Mouse (Mus musculus): ENCODE data around the gene Gm36245. TPM values are rescaled to one million over a fixed set of nuclear protein-coding genes. Genes with fewer than 3 reads are reported as not detected.
"Not testable (repeated sequence)": the region's sequence is repeated elsewhere in the genome, so short reads cannot be mapped to it uniquely, and the experiment has no call there.

The Gm36245 gene
- polyA plus RNA-seq, 1 experiment from 2014 or later = not detected

- not testable (repeated sequence) for H3K27ac ChIP-seq (replicated peaks; ENCODE audit: low read depth, low read length); H3K4me3 ChIP-seq (ENCODE audit: low read depth, low read length); H3K27me3 ChIP-seq (replicated peaks; ENCODE audit: control insufficient read depth, insufficient read depth, low read length); H3K36me3 ChIP-seq (ENCODE audit: control insufficient read depth, insufficient read depth, low read length); DNase-seq (ENCODE audit: low spot score); ATAC-seq (ENCODE audit: low read depth); H3K9me3 ChIP-seq (ENCODE audit: control insufficient read depth, low read length); H3K4me1 ChIP-seq (ENCODE audit: control insufficient read depth, insufficient read depth, low read length); H3K4me2 ChIP-seq (ENCODE audit: low read depth, low read length); H3K9ac ChIP-seq (ENCODE audit: low read depth, low read length)
Measured at GRCm38 (mm10) chr15:77651143-77651542, 52.1 kb downstream of the Gm36245 start.

Other genes with a start within 250 kb of the Gm36245 start
- 0.43 TPM in 1 of 2 replicates, not detected in the other for gene Apol7a, start 200.1 kb upstream of the Gm36245 start, polyA plus RNA-seq (2014; fragmentation: Nextera tagmentation; extraction: Ambion mirVana)
- 0.31 TPM in 1 of 2 replicates, not detected in the other for gene Apol9a, start 188.1 kb upstream of the Gm36245 start, polyA plus RNA-seq (2014; fragmentation: Nextera tagmentation; extraction: Ambion mirVana)
- gene Apol7b, start 151.8 kb upstream of the Gm36245 start, polyA plus RNA-seq (2014; fragmentation: Nextera tagmentation; extraction: Ambion mirVana) = not detected in 2 replicates
- 0.14 TPM in 1 of 2 replicates, not detected in the other for gene Apol10a, start 122.2 kb upstream of the Gm36245 start, polyA plus RNA-seq (2014; fragmentation: Nextera tagmentation; extraction: Ambion mirVana)
- not detected in 2 replicates for gene Apol11a, start 91.0 kb upstream of the Gm36245 start, polyA plus RNA-seq (2014; fragmentation: Nextera tagmentation; extraction: Ambion mirVana)
- gene Apol7c, start 65.9 kb upstream of the Gm36245 start, polyA plus RNA-seq (2014; fragmentation: Nextera tagmentation; extraction: Ambion mirVana) = not detected in 2 replicates
- not detected in 2 replicates for gene 1700025B11Rik, start 37.4 kb upstream of the Gm36245 start, polyA plus RNA-seq (2014; fragmentation: Nextera tagmentation; extraction: Ambion mirVana)
- gene Apol10b, start 3.1 kb upstream of the Gm36245 start, polyA plus RNA-seq (2014; fragmentation: Nextera tagmentation; extraction: Ambion mirVana) = 0.08 and 0.14 TPM in 2 replicates
- 0.10 TPM in 1 of 2 replicates, not detected in the other for gene Apol11b, start 44.0 kb downstream of the Gm36245 start, polyA plus RNA-seq (2014; fragmentation: Nextera tagmentation; extraction: Ambion mirVana)
- gene Apol7e, start 99.6 kb downstream of the Gm36245 start, polyA plus RNA-seq (2014; fragmentation: Nextera tagmentation; extraction: Ambion mirVana) = 0.09 TPM in 1 of 2 replicates, not detected in the other
- 0.39 TPM in 1 of 2 replicates, not detected in the other for gene Apol9b, start 129.8 kb downstream of the Gm36245 start, polyA plus RNA-seq (2014; fragmentation: Nextera tagmentation; extraction: Ambion mirVana)
- not detected in 2 replicates for gene Apol8, start 157.7 kb downstream of the Gm36245 start, polyA plus RNA-seq (2014; fragmentation: Nextera tagmentation; extraction: Ambion mirVana)
- 48.8 and 53.7 TPM in 2 replicates for gene Myh9, start 242.9 kb downstream of the Gm36245 start, polyA plus RNA-seq (2014; fragmentation: Nextera tagmentation; extraction: Ambion mirVana)